Mouse (Mus musculus) hindbrain, embryonic 16.5 days (tissue): ENCODE results near the gene Habp4. TPM values are rescaled to one million over a fixed set of nuclear protein-coding genes. Genes with fewer than 3 reads are reported as not detected.

Source experiments
- ATAC-seq: fragments of 200-750 bp; cut with Nextera tagmentation; 2 replicates; pipeline ENCODE4 v1.8.0; 2017; ENCODE audit warnings: moderate TSS enrichment, moderate library complexity
- H3K27ac ChIP-seq: fragments of 300-500 bp; sonication (generic); 2 replicates; pipeline ENCODE4 v1.5.1; 2014; ENCODE audit warnings: low read depth, mild to moderate bottlenecking, control low read depth, low read length, moderate library complexity
- H3K27me3 ChIP-seq: fragments of 300-500 bp; sonication (generic); replicated peaks from 2 replicates; pipeline ENCODE4 v1.6.1; 2014; ENCODE audit warnings: low read length; ENCODE audit not compliant: control insufficient read depth, insufficient read depth
- H3K36me3 ChIP-seq: fragments of 300-500 bp; sonication (generic); 2 replicates; pipeline ENCODE4 v1.6.1; 2014; ENCODE audit warnings: mild to moderate bottlenecking, low read length, moderate library complexity, mixed read lengths; ENCODE audit not compliant: control insufficient read depth, insufficient read depth
- H3K4me1 ChIP-seq: fragments of 300-500 bp; sonication (generic); 2 replicates; pipeline ENCODE4 v1.6.1; 2014; ENCODE audit warnings: low read depth, low read length; ENCODE audit not compliant: control insufficient read depth, insufficient read depth
- H3K4me2 ChIP-seq: fragments of 300-500 bp; sonication (generic); 2 replicates; pipeline ENCODE4 v1.6.1; 2014; ENCODE audit warnings: mild to moderate bottlenecking, low read length, control low read depth, moderate library complexity
- H3K4me3 ChIP-seq: fragments of 300-500 bp; sonication (generic); 2 replicates; pipeline ENCODE4 v1.5.1; 2014; ENCODE audit warnings: mild to moderate bottlenecking, low read length, control low read depth, moderate library complexity
- H3K9ac ChIP-seq: fragments of 300-500 bp; sonication (generic); 2 replicates; pipeline ENCODE4 v1.6.1; 2014; ENCODE audit warnings: low read depth, mild to moderate bottlenecking, control low read depth, low read length, moderate library complexity
- H3K9me3 ChIP-seq: fragments of 300-500 bp; sonication (generic); 2 replicates; pipeline ENCODE4 v1.6.1; 2014; ENCODE audit warnings: mild to moderate bottlenecking, low read length, moderate library complexity; ENCODE audit not compliant: control insufficient read depth
- WGBS: fragments of 180-500 bp; shearing (Covaris S2); extraction: QIAGEN DNeasy Blood & Tissue Kit; methylation state at CpG from one replicate; pipeline ENCODE4 v1.1.7; 2014; 5-methylcytosine and 5-hydroxymethylcytosine counted together
- polyA plus RNA-seq: library from polyadenylated mRNA; unstranded; fragments of >200 nt; fragmentation: Nextera tagmentation; extraction: Ambion mirVana; gene quantifications from 2 replicates; pipeline ENCODE4 v1.2.1, GENCODE M21; 2015

The Habp4 gene
- 52.8 and 53.4 TPM in 2 replicates for polyA plus RNA-seq

DNA sequence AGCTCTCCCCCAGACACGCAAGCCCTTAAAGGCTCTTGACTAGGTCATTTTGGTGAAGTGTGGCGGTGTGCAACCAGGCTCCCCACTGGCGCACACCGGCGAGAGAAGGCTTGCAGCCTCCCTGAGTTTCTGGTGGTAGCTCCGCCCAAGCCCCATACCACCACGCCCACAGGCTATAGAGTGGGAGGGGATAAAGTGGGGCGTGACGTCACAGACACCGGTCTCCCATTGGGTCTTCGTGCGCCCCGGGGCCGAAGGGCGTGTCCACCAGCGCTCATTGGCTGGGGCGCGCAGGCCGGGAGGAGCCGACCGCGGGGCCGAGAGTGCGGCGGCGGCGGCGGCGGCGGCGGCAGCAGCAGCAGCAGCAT is at the start of gene Habp4:
Habp4 (plus strand) TSS at position 277 of the 368 bp plus-strand sequence.
- H3K4me2 ChIP-seq: peak within 1 kb of the TSS; percentile 97
- peaks cover 4% of the 10 kb centered on the region for H3K9me3 ChIP-seq
- H3K27ac ChIP-seq: peak within 1 kb of the TSS; percentile 84
- peak within 1 kb of the TSS; percentile 83 for H3K4me3 ChIP-seq
- H3K4me1 ChIP-seq: peaks cover 11% of the 10 kb centered on the region
- H3K27me3 ChIP-seq: no peaks in the 10 kb centered on the region; the same call in 1 of the 2 replicates
- WGBS: 0% methylated on average over 14 of the region's 31 CpGs
- no peaks in the 10 kb centered on the region for H3K36me3 ChIP-seq
- peak within 1 kb of the TSS; percentile 82 for H3K9ac ChIP-seq
- ATAC-seq: peak; percentile 98

DNA sequence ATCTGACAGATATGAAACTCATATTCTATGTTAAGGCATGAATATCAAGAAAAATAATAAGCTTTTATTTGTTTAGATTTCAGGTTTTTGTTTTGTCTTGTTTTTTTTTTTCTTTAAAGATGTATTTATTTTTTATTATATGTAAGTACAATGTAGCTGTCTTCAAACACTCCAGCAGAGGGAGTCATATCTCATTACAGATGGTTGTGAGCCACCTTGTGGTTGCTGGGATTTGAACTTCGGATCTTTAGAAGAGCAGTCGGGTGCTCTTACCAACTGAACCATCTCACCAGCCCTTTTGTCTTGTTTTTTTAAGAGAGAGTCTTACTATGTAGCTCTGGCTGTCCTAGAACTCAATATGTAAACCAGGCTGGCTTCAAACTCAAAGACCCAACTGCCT is 44.2 kb upstream of the Habp4 start:
- 62% methylated on average over 2 of the region's 2 CpGs for WGBS
- Histone ChIP-seq H3K4me3 (no peak overlapping the region), H3K9ac (no peak overlapping the region), H3K36me3 (no peaks in the 10 kb centered on the region), H3K4me2 (no peak overlapping the region), H3K27me3 (no peaks in the 10 kb centered on the region), H3K9me3 (no peaks in the 10 kb centered on the region), H3K4me1 (no peaks in the 10 kb centered on the region), H3K27ac (no peak overlapping the region)
- ATAC-seq: no peak

DNA sequence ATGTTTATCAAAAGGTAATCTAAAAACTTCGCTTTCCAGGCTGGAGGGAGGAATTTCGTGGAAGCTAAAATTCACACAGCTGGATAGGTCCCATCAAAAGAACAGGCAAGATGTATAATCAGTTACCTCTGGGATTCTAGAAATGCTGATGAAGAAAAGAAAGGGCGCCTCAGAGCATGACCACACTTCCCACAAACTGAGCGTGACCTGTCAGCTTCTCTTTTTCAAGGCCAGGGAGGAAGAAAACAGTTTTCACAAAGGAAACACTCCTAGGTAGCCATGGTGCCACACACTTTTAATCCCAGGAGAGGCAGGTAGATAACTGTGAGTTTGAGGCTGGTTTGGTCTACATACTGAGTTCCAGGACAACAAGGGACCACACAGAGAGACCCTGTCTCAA is 40.9 kb upstream of the Habp4 start:
- Histone ChIP-seq H3K4me1 (no peaks in the 10 kb centered on the region), H3K9me3 (peaks cover 4% of the 10 kb centered on the region), H3K9ac (no peak overlapping the region), H3K27me3 (no peaks in the 10 kb centered on the region), H3K4me2 (no peak overlapping the region), H3K36me3 (no peaks in the 10 kb centered on the region), H3K4me3 (no peak overlapping the region), H3K27ac (no peak overlapping the region)
- ATAC-seq: no peak
- 59% methylated on average over 4 of the region's 4 CpGs for WGBS

DNA sequence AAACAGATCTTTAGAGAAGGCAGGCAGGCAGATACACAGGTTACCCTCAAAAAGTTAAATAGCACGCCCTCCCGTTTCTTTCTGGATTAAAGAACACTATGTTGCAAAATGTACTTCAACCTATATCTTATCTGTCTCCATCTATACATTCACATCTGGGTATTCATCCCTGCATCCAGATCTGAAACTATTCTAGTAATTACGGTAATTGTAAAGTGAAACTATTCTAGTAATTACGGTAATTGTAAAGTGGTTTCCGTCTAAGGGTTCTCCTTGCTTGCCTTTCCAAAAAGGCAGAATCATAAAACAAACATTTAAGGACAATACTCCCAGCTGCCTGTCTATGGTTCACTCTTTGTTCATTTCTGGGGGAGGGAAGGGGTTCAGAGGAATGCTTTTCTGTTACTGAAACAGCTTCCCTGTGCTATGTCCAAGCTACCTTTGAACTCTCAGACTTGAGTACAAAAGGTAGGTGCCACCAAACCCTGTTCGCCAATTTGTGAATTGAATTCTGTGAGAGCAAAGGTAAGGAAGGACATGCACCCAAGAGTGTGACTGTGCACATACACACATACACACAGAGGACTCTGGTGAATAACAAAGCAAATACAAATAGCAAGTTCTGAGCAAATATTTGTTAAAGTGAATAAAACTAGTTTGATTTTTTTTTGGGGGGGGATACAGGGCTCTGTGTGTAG is 38.0 kb upstream of the Habp4 start:
- Histone ChIP-seq H3K4me1 (no peaks in the 10 kb centered on the region), H3K27me3 (no peaks in the 10 kb centered on the region), H3K4me2 (no peak overlapping the region), H3K36me3 (no peaks in the 10 kb centered on the region), H3K9ac (no peak overlapping the region), H3K27ac (no peak overlapping the region), H3K4me3 (no peak overlapping the region), H3K9me3 (peaks cover 4% of the 10 kb centered on the region)
- 32% methylated on average over 6 of the region's 6 CpGs for WGBS
- no peak for ATAC-seq

DNA sequence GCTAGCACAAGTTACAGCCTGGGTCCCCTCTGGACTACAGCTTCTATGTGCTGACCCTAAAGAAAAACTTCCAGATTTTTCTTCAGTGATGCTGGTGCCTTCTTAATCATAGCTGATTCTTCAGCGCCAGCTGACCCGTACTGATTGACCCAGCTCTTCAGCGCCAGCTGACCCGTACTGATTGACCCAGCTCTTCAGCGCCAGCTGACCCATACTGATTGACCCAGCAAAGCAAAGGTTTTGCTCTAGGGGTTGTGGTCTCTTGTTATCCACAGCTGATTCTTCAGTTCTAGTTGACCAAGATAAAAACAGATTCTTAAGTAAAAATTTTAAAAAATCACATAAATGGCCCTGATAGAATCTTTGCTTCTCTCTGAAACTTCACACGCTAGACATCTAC is 36.7 kb upstream of the Habp4 start:
- H3K4me2 ChIP-seq: no peak overlapping the region
- H3K9ac ChIP-seq: no peak overlapping the region
- H3K27me3 ChIP-seq: no peaks in the 10 kb centered on the region
- peaks cover 5% of the 10 kb centered on the region; the same call in 1 of the 2 replicates for H3K4me1 ChIP-seq
- 91% methylated on average over 6 of the region's 6 CpGs for WGBS
- no peak overlapping the region for H3K27ac ChIP-seq
- H3K9me3 ChIP-seq: peaks cover 4% of the 10 kb centered on the region
- no peak for ATAC-seq
- H3K36me3 ChIP-seq: no peaks in the 10 kb centered on the region
- no peak overlapping the region for H3K4me3 ChIP-seq

DNA sequence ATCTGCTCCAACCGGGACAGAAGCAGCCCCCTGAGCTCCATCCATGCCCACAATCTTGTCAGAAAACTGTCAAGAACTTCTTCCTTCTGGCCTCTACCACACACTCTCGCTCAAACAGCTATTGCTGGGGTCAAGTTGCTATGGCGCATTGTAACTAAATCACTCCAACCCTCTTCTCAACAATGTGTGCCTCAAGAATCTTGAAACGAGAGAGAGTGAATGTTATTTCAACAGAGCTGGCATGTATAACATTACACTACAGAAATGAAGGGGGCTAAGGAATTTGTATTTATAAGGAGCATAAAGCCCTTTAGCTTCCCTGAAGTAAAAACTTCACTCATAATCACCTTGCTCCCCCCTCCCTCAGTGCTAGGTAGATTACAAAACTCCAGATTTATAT is 35.3 kb upstream of the Habp4 start:
- Histone ChIP-seq H3K27me3 (no peaks in the 10 kb centered on the region), H3K9ac (no peak overlapping the region), H3K4me1 (peaks cover 5% of the 10 kb centered on the region; the same call in 1 of the 2 replicates), H3K4me2 (no peak overlapping the region), H3K4me3 (no peak overlapping the region), H3K9me3 (peaks cover 4% of the 10 kb centered on the region), H3K36me3 (no peaks in the 10 kb centered on the region), H3K27ac (no peak overlapping the region)
- 57% methylated on average over 4 of the region's 4 CpGs for WGBS
- ATAC-seq: no peak

DNA sequence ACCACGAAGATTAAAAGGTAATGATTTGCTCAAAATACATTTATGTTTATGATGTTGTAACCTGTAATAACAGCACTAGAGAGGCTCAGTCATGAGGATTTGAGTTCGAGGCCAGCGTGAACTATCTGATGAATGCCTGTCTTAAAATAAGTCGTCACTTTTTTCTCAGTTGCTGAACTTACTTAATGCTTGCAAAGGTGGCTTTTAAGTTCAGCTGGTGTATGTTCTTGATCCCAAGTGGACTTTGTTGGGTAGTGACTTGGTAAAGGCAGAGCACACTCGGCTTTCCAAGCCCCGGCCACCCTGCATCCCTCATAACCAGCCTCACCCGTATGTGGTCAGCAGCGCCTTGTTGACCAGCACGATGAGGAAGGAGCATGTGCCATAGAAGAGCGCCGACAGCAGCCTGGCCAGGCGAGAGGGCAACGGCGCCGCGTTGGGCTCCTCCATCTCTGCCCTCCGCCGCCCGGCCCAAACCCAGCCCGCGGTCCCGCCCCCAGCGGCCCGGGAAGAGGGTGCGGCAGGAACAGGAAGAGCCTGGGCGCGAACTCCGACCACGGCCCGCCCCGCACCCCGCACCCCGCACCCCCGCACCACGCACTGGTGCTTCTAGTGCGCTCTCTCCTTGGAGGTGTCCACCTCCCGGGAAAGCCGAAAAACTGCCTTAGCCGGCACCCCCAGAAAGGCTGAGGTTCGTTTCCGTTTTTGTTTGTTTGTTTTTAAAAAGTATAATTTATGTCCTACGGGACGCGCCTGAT is 32.6 kb upstream of the Habp4 start, which contains the start of gene Slc35d2:
Slc35d2 (minus strand) TSS at position 511 of the 758 bp plus-strand sequence.
- peak within 1 kb of the TSS; percentile 63 for H3K9ac ChIP-seq
- H3K4me3 ChIP-seq: peak within 1 kb of the TSS; percentile 53
- no peaks in the 10 kb centered on the region for H3K36me3 ChIP-seq
- no peaks in the 10 kb centered on the region for H3K27me3 ChIP-seq
- 15% methylated on average over 26 of the region's 44 CpGs for WGBS
- no peak within 1 kb of the TSS for H3K27ac ChIP-seq
- ATAC-seq: peak; percentile 84
- no peaks in the 10 kb centered on the region for H3K9me3 ChIP-seq
- H3K4me1 ChIP-seq: peaks cover 5% of the 10 kb centered on the region; the same call in 1 of the 2 replicates
- peak within 1 kb of the TSS; percentile 87 for H3K4me2 ChIP-seq

DNA sequence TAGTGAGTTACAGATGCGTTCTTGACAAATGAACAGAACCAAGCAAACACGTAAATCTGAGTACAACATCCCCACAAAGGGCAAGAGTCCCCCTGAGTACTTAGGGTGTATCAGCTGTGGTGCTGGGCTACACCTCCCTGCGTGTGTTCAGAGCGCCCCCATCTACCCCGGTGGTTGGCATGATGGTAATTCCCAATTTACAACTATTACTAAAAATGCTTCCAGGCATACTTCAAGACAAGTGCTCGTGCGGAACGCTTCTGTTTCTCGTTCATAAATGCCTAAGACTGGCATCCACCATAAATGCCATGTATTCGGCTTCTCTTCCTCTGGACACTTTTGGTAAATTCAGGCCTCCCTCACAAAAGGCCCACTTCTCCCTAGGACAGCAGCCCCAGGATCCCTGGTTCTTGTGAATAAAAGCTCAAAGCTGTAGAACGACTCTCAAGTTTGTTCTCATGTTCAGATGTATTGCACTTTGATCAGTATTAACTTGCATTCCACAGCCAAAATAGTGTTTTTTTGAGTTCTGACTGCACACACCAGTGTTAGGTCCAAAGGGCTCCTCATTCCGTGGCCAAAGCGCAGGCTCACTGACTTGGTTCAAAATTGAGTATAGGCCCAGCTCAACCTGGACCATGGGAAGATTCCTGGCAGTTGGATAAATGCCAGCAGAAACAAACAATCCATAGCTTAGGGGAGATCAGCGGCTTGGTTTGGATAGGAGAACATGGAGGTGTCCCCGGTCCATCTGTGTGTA is 31.8 kb upstream of the Habp4 start:
- peak overlapping the region; percentile 63; the same call in 1 of the 2 replicates for H3K9ac ChIP-seq
- peak; percentile 80 for ATAC-seq

DNA sequence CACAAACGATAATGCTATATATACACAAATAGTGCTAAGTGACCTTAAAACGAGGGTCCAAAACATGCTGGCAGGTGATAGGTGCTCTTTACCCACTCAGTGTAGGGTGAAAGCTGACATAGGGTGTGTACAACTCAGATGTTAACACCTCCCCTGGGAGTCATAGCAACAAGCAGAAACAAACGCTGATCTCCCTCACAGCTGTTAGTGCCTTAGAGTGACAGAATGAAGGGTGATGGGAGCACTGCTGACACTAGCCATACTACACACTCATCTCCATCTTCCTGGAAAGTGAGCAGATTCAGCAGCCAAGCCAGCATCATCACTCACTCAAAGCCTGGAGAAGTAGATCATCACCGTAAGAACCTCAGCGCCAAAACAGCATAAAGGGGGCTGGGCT is 11.5 kb upstream of the Habp4 start:
- peaks cover 10% of the 10 kb centered on the region for H3K4me1 ChIP-seq
- no peak overlapping the region for H3K4me2 ChIP-seq
- no peaks in the 10 kb centered on the region for H3K27me3 ChIP-seq
- H3K9me3 ChIP-seq: no peaks in the 10 kb centered on the region
- no peak for ATAC-seq
- H3K36me3 ChIP-seq: no peaks in the 10 kb centered on the region
- no peak overlapping the region for H3K4me3 ChIP-seq
- no peak overlapping the region for H3K9ac ChIP-seq
- H3K27ac ChIP-seq: no peak overlapping the region
- WGBS: 76% methylated on average over 5 of the region's 5 CpGs

More for the DNA sequence above, 31.8 kb upstream of the Habp4 start:
- H3K36me3 ChIP-seq: no peaks in the 10 kb centered on the region
- H3K4me3 ChIP-seq: peak overlapping the region; percentile 53
- no peaks in the 10 kb centered on the region for H3K9me3 ChIP-seq
- 42% methylated on average over 15 of the region's 15 CpGs for WGBS
- H3K27ac ChIP-seq: no peak overlapping the region
- H3K4me1 ChIP-seq: peaks cover 5% of the 10 kb centered on the region; the same call in 1 of the 2 replicates
- no peaks in the 10 kb centered on the region for H3K27me3 ChIP-seq
- peak overlapping the region; percentile 87 for H3K4me2 ChIP-seq
